Mouse (Mus musculus) spleen, adult 2 months (tissue): ENCODE data around the gene Klhdc8a.

Experiments used
- CTCF ChIP-seq: fragments of 200-500 bp; IDR thresholded peaks from 2 replicates; pipeline ENCODE4 v1.5.1; 2011; ENCODE audit warnings: mild to moderate bottlenecking, inconsistent platforms; ENCODE audit not compliant: insufficient read depth, insufficient read length, insufficient replicate concordance; ENCODE audit errors: extremely low read depth
- POLR2A ChIP-seq: fragments of 200-500 bp; IDR thresholded peaks from 2 replicates; pipeline ENCODE4 v1.6.1; 2011; ENCODE audit warnings: low read depth, low read length, inconsistent platforms

GRCm38 (mm10) chr1:132265211-132265859, 33.1 kb upstream of the Klhdc8a start:
- TF ChIP-seq CTCF (no peak), POLR2A (no peak)
